ENCODE assay signal across 9 mouse cellular contexts in the genomic region with DNA sequence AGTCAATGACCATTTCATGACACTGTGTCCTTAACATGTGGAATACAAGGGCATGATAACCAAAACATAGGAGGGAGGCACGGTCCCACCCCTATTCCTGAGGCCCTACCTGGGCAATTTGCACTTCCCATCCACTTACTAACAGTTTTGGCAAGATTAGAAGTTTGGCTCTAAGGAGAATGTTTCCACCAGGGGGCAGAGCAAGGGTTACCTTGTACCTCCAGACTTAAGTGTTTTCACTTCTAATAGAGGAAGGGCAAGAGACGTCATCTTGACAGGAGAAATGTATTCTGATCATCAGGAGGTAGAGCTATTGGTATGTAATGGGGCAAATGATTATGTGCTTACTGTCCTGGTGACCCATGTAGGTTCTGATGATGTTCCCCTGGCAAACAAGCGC. TPM values are rescaled to one million over a fixed set of nuclear protein-coding genes. Genes with fewer than 3 reads are reported as not detected.
DNase-seq lines count a peak whose midpoint lies in the region; ATAC-seq and TF ChIP-seq lines count a peak whose summit lies in the region.
"Had no signal": no experiment of that assay in that cellular context is flagged by ENCODE, and none has a peak within 500 bp of the region (broad histone marks: within the 10 kb centered on the region; RNA-seq: fewer than 3 reads in every experiment).

No protein-coding gene starts in this region.

- no peak overlapping the region for H3K4me3 ChIP-seq in kidney, embryonic 16.5 days (ENCODE audit: low read length)
- H3K4me3 ChIP-seq in MEL (ENCODE audit: control insufficient read depth in 1 of 2, insufficient read depth in 1 of 2, low read depth in 2 of 2, low read length in 2 of 2), result no peak overlapping the region
- no peak overlapping the region for H3K4me3 ChIP-seq in lung, embryonic 14.5 days (ENCODE audit: low read depth, low read length)
- H3K4me3 ChIP-seq: embryonic facial prominence, embryonic 13.5 days had no signal

- ATAC-seq in kidney, embryonic 16.5 days (ENCODE audit: low FRiP score, low TSS enrichment), result no peak
- ATAC-seq in common myeloid progenitor, adult 5-6 weeks (replicated peaks; ENCODE audit: low read depth, poor library complexity, severe bottlenecking), result peak; percentile 81
- ATAC-seq in lung, embryonic 14.5 days (ENCODE audit: insufficient read depth), result no peak

- H3K4me1 ChIP-seq in kidney, embryonic 16.5 days (ENCODE audit: insufficient read depth, low read length), result no peaks in the 10 kb centered on the region
- no peaks in the 10 kb centered on the region for H3K4me1 ChIP-seq in MEL (ENCODE audit: control insufficient read depth in 1 of 2, insufficient read depth in 2 of 2, low read length in 2 of 2)
- no peaks in the 10 kb centered on the region for H3K4me1 ChIP-seq in lung, embryonic 14.5 days (ENCODE audit: insufficient read depth)

- no peak for TF ChIP-seq EP300 in MEL (IDR thresholded peaks at IDR 0.05; ENCODE audit: low read depth in 1 of 2, low read length in 2 of 2)

- 63% methylated on average over 3 of the region's 3 CpGs for WGBS in kidney, embryonic 16.5 days
- 55% methylated on average over 3 of the region's 3 CpGs for WGBS in lung, embryonic 14.5 days

- no peaks in the 10 kb centered on the region for H3K36me3 ChIP-seq in kidney, embryonic 16.5 days (ENCODE audit: insufficient read depth, low read length)
- H3K36me3 ChIP-seq in MEL (ENCODE audit: control insufficient read depth in 1 of 2, insufficient read depth in 2 of 2, low read length in 2 of 2), result no peaks in the 10 kb centered on the region
- no peaks in the 10 kb centered on the region for H3K36me3 ChIP-seq in lung, embryonic 14.5 days (ENCODE audit: insufficient read depth)
- H3K36me3 ChIP-seq: embryonic facial prominence, embryonic 13.5 days had no signal

- no peaks in the 10 kb centered on the region for H3K79me2 ChIP-seq in MEL (ENCODE audit: control insufficient read depth, insufficient read depth, low read length, poor library complexity)

- H3K9me3 ChIP-seq in kidney, embryonic 16.5 days (ENCODE audit: low read length), result no peaks in the 10 kb centered on the region
- no peaks in the 10 kb centered on the region for H3K9me3 ChIP-seq in MEL (replicated peaks; ENCODE audit: insufficient read depth, low read length)
- H3K9me3 ChIP-seq in lung, embryonic 14.5 days (ENCODE audit: low read depth, low read length), result no peaks in the 10 kb centered on the region
- H3K9me3 ChIP-seq: embryonic facial prominence, embryonic 13.5 days had no signal

- peak; percentile 39 for TF ChIP-seq RAD21 in MEL (IDR thresholded peaks at IDR 0.05; ENCODE audit: low read depth, low read length)

- H3K4me2 ChIP-seq in kidney, embryonic 16.5 days (replicated peaks; ENCODE audit: low read depth, low read length), result no peak overlapping the region
- H3K4me2 ChIP-seq in lung, embryonic 14.5 days, result no peak overlapping the region
- H3K4me2 ChIP-seq: embryonic facial prominence, embryonic 13.5 days had no signal

- H3K27ac ChIP-seq in kidney, embryonic 16.5 days (ENCODE audit: low read length), result no peak overlapping the region
- no peak overlapping the region for H3K27ac ChIP-seq in MEL (ENCODE audit: control insufficient read depth, low read depth, low read length)
- no peak overlapping the region for H3K27ac ChIP-seq in lung, embryonic 14.5 days (ENCODE audit: low read depth)
- H3K27ac ChIP-seq: embryonic facial prominence, embryonic 13.5 days had no signal

- H3K27me3 ChIP-seq in kidney, embryonic 16.5 days (ENCODE audit: insufficient read depth, low read length), result no peaks in the 10 kb centered on the region
- H3K27me3 ChIP-seq in MEL (ENCODE audit: control insufficient read depth in 1 of 2, insufficient read depth in 2 of 2, low read length in 2 of 2), result peaks cover 0 to 5% of the 10 kb centered on the region in 2 experiments; a peak in 1 of 4 replicates
- no peaks in the 10 kb centered on the region for H3K27me3 ChIP-seq in lung, embryonic 14.5 days (ENCODE audit: insufficient read depth, low read length)

- peak; percentile 22 for DNase-seq in kidney, adult 11 months
- peak; percentile 62 for DNase-seq in MEL (ENCODE audit: low read depth, low spot score)
- peak; percentile 58 for DNase-seq in lung, embryonic 14.5 days
- peak; percentile 74 for DNase-seq in thymus, postnatal 0 days (ENCODE audit: low spot score)
- no peak for DNase-seq in left cerebral cortex, postnatal 4 days
- no peak for DNase-seq in left cerebral cortex, adult 11 months (ENCODE audit: low spot score)

- TF ChIP-seq CTCF in MEL (IDR thresholded peaks at IDR 0.05 in 2 of 3, conservative IDR thresholded peaks at IDR 0.05 in 1 of 3; ENCODE audit: control insufficient read depth in 1 of 3, insufficient read depth in 1 of 3, low read depth in 2 of 3, low read length in 3 of 3, poor library complexity in 1 of 3, severe bottlenecking in 1 of 3), result peak; percentile 1 to 57 (median 21); a peak in 3 of 6 replicates
- peak; percentile 43 for TF ChIP-seq CTCF in lung, embryonic 14.5 days (IDR thresholded peaks at IDR 0.05; ENCODE audit: low read depth)

- intact Hi-C loops in left cerebral cortex, postnatal 4 days (cut with DNase I), result no loop called here

- H3K9ac ChIP-seq in kidney, embryonic 16.5 days (replicated peaks; ENCODE audit: low read length), result no peak overlapping the region
- H3K9ac ChIP-seq in MEL (ENCODE audit: control insufficient read depth, low read depth, low read length, poor library complexity, severe bottlenecking), result no peak overlapping the region
- H3K9ac ChIP-seq in lung, embryonic 14.5 days, result no peak overlapping the region
- H3K9ac ChIP-seq: embryonic facial prominence, embryonic 13.5 days had no signal

- TF ChIP-seq POLR2A in MEL (IDR thresholded peaks at IDR 0.05; ENCODE audit: control insufficient read depth in 1 of 2, insufficient read depth in 1 of 2, low read depth in 1 of 2, low read length in 2 of 2, poor library complexity in 1 of 2), result no peak

TF ChIP-seq in MEL, 35 proteins besides CTCF, POLR2A, EP300 and RAD21:
- TF ChIP-seq USF1 (IDR thresholded peaks at IDR 0.05; ENCODE audit: low read depth, low read length) (no peak), POLR2AphosphoS5 (IDR thresholded peaks at IDR 0.05; ENCODE audit: borderline replicate concordance, low read depth, low read length) (no peak), SMC3 (IDR thresholded peaks at IDR 0.05; ENCODE audit: low read depth, low read length) (peak; percentile 79), ZNF384 (IDR thresholded peaks at IDR 0.05; ENCODE audit: low read depth, low read length) (no peak), ETS1 (IDR thresholded peaks at IDR 0.05; ENCODE audit: low read depth, low read length) (no peak), TCF12 (IDR thresholded peaks at IDR 0.05; ENCODE audit: low read depth, low read length) (no peak), ZC3H11A (IDR thresholded peaks at IDR 0.05; ENCODE audit: low read depth, low read length) (peak; percentile 39; the same call in 1 of the 2 replicates), MXI1 (IDR thresholded peaks at IDR 0.05; ENCODE audit: low read depth, low read length) (no peak)

RNA-seq across cellular contexts. Expression of gene Zbtb18, which starts 33.5 kb away (rescaled TPM):
- polyA plus RNA-seq in kidney, embryonic 16.5 days (2015; fragmentation: Nextera tagmentation; extraction: Ambion mirVana), result 1.4 and 1.6 TPM in 2 replicates
- 15.2 and 15.6 TPM in 2 replicates for total RNA-seq in MEL (2012; rRNA removed)
- polyA plus RNA-seq in MEL (2012; ENCODE audit: insufficient read depth in 1 of 2, insufficient read length in 2 of 2, low read depth in 1 of 2, low replicate concordance in 2 of 2, missing spikeins in 1 of 2), result 10 to 100 TPM in 1 of 2 experiments, not detected in 1; 23.8 TPM
- 44.6 and 55.6 TPM in 2 replicates for total RNA-seq in common myeloid progenitor, adult 5-6 weeks (2017)
- 2.1 and 3.0 TPM in 2 replicates for polyA plus RNA-seq in lung, embryonic 14.5 days (2014; fragmentation: Nextera tagmentation; extraction: Ambion mirVana)
- 5.9 and 7.1 TPM in 2 replicates for polyA plus RNA-seq in thymus, postnatal 0 days (2015; fragmentation: Nextera tagmentation; extraction: Ambion mirVana)
- total RNA-seq in left cerebral cortex, postnatal 4 days (2021), result 100 to 1,000 TPM; 740 to 795 TPM

Comparison
In these comparisons a context has a peak if more than half of its experiments do, and no peak if none do; other contexts are left out.
1. DNase-seq: peak in kidney, adult 11 months (single experiment), MEL (single experiment), lung, embryonic 14.5 days (single experiment) and thymus, postnatal 0 days (single experiment); none in left cerebral cortex, postnatal 4 days (single experiment) and left cerebral cortex, adult 11 months (single experiment).